Mouse (Mus musculus): Measurements from ENCODE around the gene Nfkbid.
"Not testable (repeated sequence)": the region's sequence is repeated elsewhere in the genome, so short reads cannot be mapped to it uniquely, and the experiment has no call there.

Gene Nfkbid

GRCm38 (mm10) chr7:30472411-30472810, 50.9 kb downstream of the Nfkbid start:
- peak; percentile 42 for DNase-seq (ENCODE audit: low read depth)

DNA sequence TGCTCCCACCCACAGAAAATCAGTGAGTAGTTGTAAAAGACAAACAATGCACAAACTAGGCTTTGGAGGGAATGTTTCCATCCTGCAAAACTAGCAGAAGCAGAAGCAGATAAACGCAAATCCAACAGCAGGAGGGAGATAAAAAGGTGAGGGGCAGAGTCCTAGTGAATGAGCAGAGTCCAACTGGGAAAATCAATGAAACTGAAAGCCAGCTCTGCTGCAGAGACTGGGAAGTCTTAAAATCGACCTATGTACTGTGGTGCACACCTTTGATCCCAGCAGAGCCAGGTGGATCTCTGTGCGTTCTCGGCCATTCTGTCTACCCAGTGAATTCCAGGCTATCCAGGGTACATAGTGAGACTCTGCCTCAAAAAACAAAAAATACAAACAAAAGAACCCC, 53.5 kb downstream of the Nfkbid start:
- no peak for DNase-seq (ENCODE audit: low read depth)

- not testable (repeated sequence) for DNase-seq (ENCODE audit: low read depth)
Observed at GRCm38 (mm10) chr7:30476136-30476535, 54.6 kb downstream of the Nfkbid start.

DNA sequence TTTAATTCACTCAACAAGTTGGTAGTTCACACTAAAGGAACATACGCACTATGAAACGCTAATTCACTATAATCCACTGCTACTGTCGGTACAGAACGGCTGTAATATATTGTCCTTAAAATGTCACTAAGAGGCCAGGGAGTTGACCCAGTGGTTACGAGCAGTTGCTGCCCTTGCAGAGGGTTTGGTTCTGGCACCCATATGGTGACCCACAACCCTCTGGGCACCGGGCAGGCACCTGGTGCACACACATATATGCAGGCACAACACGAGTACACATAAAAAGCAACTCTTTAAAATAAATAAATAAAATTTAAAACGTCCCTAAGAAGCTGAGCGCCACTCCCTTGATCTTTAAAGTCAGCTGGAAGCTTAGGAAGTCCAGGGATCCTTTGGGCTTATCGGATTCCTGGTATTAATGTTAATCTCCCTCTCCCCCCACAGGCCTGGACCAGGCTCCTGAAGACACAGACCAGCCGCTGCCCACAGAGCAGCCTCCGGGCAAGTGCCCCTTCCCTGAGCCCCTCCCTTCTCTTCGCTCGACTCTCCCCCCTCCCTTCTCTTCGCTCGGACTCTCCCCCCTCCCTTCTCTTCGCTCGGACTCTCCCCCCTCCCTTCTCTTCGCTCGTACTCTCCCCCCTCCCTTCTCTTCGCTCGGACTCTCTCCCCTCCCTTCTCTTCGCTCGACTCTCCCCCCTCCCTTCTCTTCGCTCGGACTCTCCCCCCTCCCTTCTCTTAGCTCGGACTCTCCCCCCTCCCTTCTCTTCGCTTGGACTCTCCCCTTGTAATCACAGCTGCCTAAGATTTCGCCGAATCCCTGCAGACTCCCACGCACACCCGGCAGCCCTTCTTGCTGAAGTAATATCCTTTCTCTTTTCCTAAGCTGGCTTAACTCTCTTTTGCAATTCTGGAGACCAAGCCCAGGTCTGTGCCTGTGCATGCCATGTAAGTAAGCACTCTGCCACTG, 56.2 kb downstream of the Nfkbid start:
- no peak for DNase-seq (ENCODE audit: low read depth)
